Comparison of ENCODE assay signal across 10 mouse cellular contexts in genomic region chr9:75776153-75776552, GRCm38 (mm10). TPM values are rescaled to one million over a fixed set of nuclear protein-coding genes. Genes with fewer than 3 reads are reported as not detected.
DNase-seq lines count a peak whose midpoint lies in the region; ATAC-seq and TF ChIP-seq lines count a peak whose summit lies in the region.
"Had no signal": no experiment of that assay in that cellular context is flagged by ENCODE, and none has a peak within 500 bp of the region (broad histone marks: within the 10 kb centered on the region; RNA-seq: fewer than 3 reads in every experiment).

No protein-coding gene starts in this region.

- no peak overlapping the region for H3K27ac ChIP-seq in kidney, embryonic 14.5 days (ENCODE audit: low read depth, low read length)
- H3K27ac ChIP-seq in kidney, adult 2 months (ENCODE audit: insufficient read depth, low read depth, low read length) = no peak overlapping the region
- H3K27ac ChIP-seq in hindbrain, embryonic 12.5 days = no peak overlapping the region

- H3K27me3 ChIP-seq in kidney, embryonic 14.5 days (ENCODE audit: control insufficient read depth, insufficient read depth, low read length) = no peaks in the 10 kb centered on the region
- no peaks in the 10 kb centered on the region for H3K27me3 ChIP-seq in kidney, adult 2 months (replicated peaks; ENCODE audit: control insufficient read depth, insufficient read depth, low read length)
- no peaks in the 10 kb centered on the region for H3K27me3 ChIP-seq in hindbrain, embryonic 12.5 days

- no peak for TF ChIP-seq POLR2A in kidney, adult 2 months (IDR thresholded peaks at IDR 0.05; ENCODE audit: low read depth, low read length)

- no peak for ATAC-seq in kidney, embryonic 14.5 days (ENCODE audit: low FRiP score, low TSS enrichment)
- ATAC-seq in hindbrain, embryonic 12.5 days (ENCODE audit: low FRiP score) = no peak
- no peak for ATAC-seq in monocyte, adult 5-6 weeks (replicated peaks; ENCODE audit: insufficient number of reproducible peaks, low FRiP score, low TSS enrichment, poor library complexity, severe bottlenecking)

- DNase-seq in adrenal gland, postnatal 14 days = peak; percentile 38
- no peak for DNase-seq in adrenal gland, adult 8-10 months
- no peak for DNase-seq in kidney, adult 2 months
- peak; percentile 20 for DNase-seq in neural tube, embryonic 10.5 days (ENCODE audit: extremely low spot score, low spot score)
- no peak for DNase-seq in c-Kit-positive CD71-positive TER-119-positive erythroid progenitor cells, embryonic 14.5 days (ENCODE audit: low spot score)
- DNase-seq: gastrocnemius, postnatal 10 days; right cerebral cortex, postnatal 4 days had no signal

- WGBS in kidney, embryonic 14.5 days = 55% methylated on average over 7 of the region's 7 CpGs
- 75% methylated on average over 7 of the region's 7 CpGs for WGBS in kidney, adult 2 months
- 40% methylated on average over 7 of the region's 7 CpGs for WGBS in hindbrain, embryonic 12.5 days

- H3K9ac ChIP-seq in kidney, embryonic 14.5 days (ENCODE audit: low read depth, low read length) = no peak overlapping the region
- no peak overlapping the region for H3K9ac ChIP-seq in hindbrain, embryonic 12.5 days

- no peak for TF ChIP-seq CTCF in kidney, adult 2 months (conservative IDR thresholded peaks at IDR 0.05; ENCODE audit: insufficient read depth, insufficient read length, low read depth, low read length)

- peak overlapping the region; percentile 21; the same call in 1 of the 2 replicates for H3K4me2 ChIP-seq in kidney, embryonic 14.5 days (replicated peaks; ENCODE audit: low read depth, low read length)
- H3K4me2 ChIP-seq in hindbrain, embryonic 12.5 days (replicated peaks) = peak overlapping the region; percentile 7; the same call in 1 of the 2 replicates

- H3K4me3 ChIP-seq in kidney, embryonic 14.5 days (ENCODE audit: low read length) = peak overlapping the region; percentile 20; the same call in 1 of the 2 replicates
- H3K4me3 ChIP-seq in kidney, adult 2 months (ENCODE audit: insufficient read depth, low read depth, low read length) = no peak overlapping the region
- peak overlapping the region; percentile 9 for H3K4me3 ChIP-seq in hindbrain, embryonic 12.5 days

- no peaks in the 10 kb centered on the region for H3K36me3 ChIP-seq in kidney, embryonic 14.5 days (ENCODE audit: control insufficient read depth, insufficient read depth, low read length)
- no peaks in the 10 kb centered on the region for H3K36me3 ChIP-seq in kidney, adult 2 months (ENCODE audit: control insufficient read depth, insufficient read depth, low read length)
- H3K36me3 ChIP-seq in hindbrain, embryonic 12.5 days = no peaks in the 10 kb centered on the region

- H3K9me3 ChIP-seq in kidney, embryonic 14.5 days (ENCODE audit: control insufficient read depth, low read length) = no peaks in the 10 kb centered on the region
- H3K9me3 ChIP-seq in hindbrain, embryonic 12.5 days (replicated peaks) = no peaks in the 10 kb centered on the region

- no peaks in the 10 kb centered on the region; the same call in 1 of the 2 replicates for H3K4me1 ChIP-seq in kidney, embryonic 14.5 days (ENCODE audit: control insufficient read depth, insufficient read depth, low read length)
- H3K4me1 ChIP-seq in kidney, adult 2 months (ENCODE audit: control insufficient read depth, insufficient read depth, low read length) = no peaks in the 10 kb centered on the region
- no peaks in the 10 kb centered on the region; the same call in 1 of the 2 replicates for H3K4me1 ChIP-seq in hindbrain, embryonic 12.5 days

RNA-seq across cellular contexts. Expression of gene Bmp5, which starts 1.0 kb away (rescaled TPM):
- total RNA-seq in adrenal gland, postnatal 14 days (2021) = 5.2 and 6.2 TPM in 2 replicates
- under 1 TPM; 0.22 to 0.67 (median 0.37) TPM for total RNA-seq in adrenal gland, adult 8-10 months (2022)
- polyA plus RNA-seq in kidney, embryonic 14.5 days (2014; fragmentation: Nextera tagmentation; extraction: Ambion mirVana) = 0.96 and 1.4 TPM in 2 replicates
- polyA plus RNA-seq in kidney, adult 2 months (2012; rRNA removed) = 0.20 and 0.23 TPM in 2 replicates
- 7.0 and 9.6 TPM in 2 replicates for polyA plus RNA-seq in hindbrain, embryonic 12.5 days (2016; fragmentation: Nextera tagmentation; extraction: Ambion mirVana)
- not detected in 3 replicates for total RNA-seq in monocyte, adult 5-6 weeks (2017)

Comparison
In these comparisons a context has a peak if more than half of its experiments do, and no peak if none do; other contexts are left out.
1. DNase-seq: peak in adrenal gland, postnatal 14 days (single experiment) and neural tube, embryonic 10.5 days (single experiment); none in adrenal gland, adult 8-10 months (single experiment), kidney, adult 2 months (single experiment) and c-Kit-positive CD71-positive TER-119-positive erythroid progenitor cells, embryonic 14.5 days (single experiment).